Mouse (Mus musculus) E14TG2a.4 (cell line): ENCODE measurements at regions not wholly inside any gene's neighbourhood (a gene's known extent, or its start where the extent isn't known, plus 50 kb on each side); places are given as distances from the start of the nearest gene placed in this dataset.

ENCODE experiments used
- H3K27me3 ChIP-seq: 2 replicates; pipeline ENCODE4 v1.6.1; 2014; ENCODE audit warnings: low read length, control low read depth; ENCODE audit not compliant: insufficient read depth
- H3K36me3 ChIP-seq: 2 replicates; pipeline ENCODE4 v1.6.1; 2014; ENCODE audit warnings: low read length, control low read depth; ENCODE audit not compliant: insufficient read depth
- H3K4me1 ChIP-seq: replicated peaks from 2 replicates; pipeline ENCODE4 v1.6.1; 2014; ENCODE audit warnings: low read depth, low read length, control low read depth
- H3K4me3 ChIP-seq: replicated peaks from 2 replicates; pipeline ENCODE4 v1.5.1; 2014; ENCODE audit warnings: mild to moderate bottlenecking, low read length
- H3K9me3 ChIP-seq: 2 replicates; pipeline ENCODE4 v1.6.1; 2014; ENCODE audit warnings: low read length, control low read depth
- CTCF ChIP-seq: conservative IDR thresholded peaks from 2 replicates; pipeline ENCODE4 v1.5.1; 2014; ENCODE audit warnings: low read length
- NANOG ChIP-seq: IDR thresholded peaks from 2 replicates; pipeline ENCODE4 v1.6.1; 2014; ENCODE audit warnings: borderline replicate concordance, low read length, mixed read lengths
- POU5F1 ChIP-seq: IDR thresholded peaks from 2 replicates; pipeline ENCODE4 v1.6.1; 2014; ENCODE audit warnings: low read length, borderline replicate concordance

DNA sequence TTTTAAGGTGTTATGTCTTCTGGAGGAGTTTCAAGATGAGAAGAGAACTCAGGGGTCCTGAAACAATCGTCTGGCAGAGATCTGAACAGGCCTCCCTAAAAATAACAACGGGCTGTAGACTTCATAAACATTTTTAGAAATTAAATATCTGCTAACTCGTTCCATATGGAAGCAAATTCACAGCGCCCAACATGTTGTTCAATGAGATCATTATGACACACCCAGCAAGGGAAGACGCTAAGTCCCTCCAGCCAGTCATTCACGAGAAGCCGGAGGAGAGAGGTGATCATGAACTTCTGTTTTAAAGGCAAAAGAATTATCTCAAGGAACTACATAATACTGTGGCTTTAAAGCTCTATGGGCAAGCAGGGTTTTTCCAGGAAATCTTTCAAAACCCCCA is 334.8 kb downstream of the Efna5 start:
- H3K36me3 ChIP-seq = no peaks in the 10 kb centered on the region
- H3K27me3 ChIP-seq = no peaks in the 10 kb centered on the region
- TF ChIP-seq POU5F1 (no peak), NANOG (no peak), CTCF (no peak)
- H3K4me1 ChIP-seq = no peaks in the 10 kb centered on the region
- H3K4me3 ChIP-seq = no peak overlapping the region
- H3K9me3 ChIP-seq = no peaks in the 10 kb centered on the region

DNA sequence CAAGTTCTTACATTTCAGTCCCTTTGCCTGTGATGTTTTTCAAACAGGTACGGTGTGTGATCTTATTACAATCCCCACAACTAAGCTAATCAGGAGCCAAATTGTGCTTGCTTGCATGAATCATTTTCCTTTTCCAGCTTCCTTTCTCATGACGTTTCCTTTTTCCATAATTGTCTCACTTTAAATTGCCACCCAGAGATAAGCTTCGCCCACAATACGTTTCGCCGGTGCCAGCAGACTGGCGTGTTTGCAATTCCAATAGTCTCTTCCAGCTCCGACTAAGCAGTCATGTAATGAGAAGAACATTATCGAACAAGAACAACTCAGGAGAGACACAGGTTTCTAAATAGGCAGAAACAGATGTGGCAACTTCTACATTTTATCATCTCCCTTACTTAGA is 335.8 kb downstream of the Efna5 start:
- Histone ChIP-seq H3K36me3 (no peaks in the 10 kb centered on the region), H3K27me3 (no peaks in the 10 kb centered on the region)
- TF ChIP-seq NANOG (no peak), POU5F1 (no peak), CTCF (no peak)

DNA sequence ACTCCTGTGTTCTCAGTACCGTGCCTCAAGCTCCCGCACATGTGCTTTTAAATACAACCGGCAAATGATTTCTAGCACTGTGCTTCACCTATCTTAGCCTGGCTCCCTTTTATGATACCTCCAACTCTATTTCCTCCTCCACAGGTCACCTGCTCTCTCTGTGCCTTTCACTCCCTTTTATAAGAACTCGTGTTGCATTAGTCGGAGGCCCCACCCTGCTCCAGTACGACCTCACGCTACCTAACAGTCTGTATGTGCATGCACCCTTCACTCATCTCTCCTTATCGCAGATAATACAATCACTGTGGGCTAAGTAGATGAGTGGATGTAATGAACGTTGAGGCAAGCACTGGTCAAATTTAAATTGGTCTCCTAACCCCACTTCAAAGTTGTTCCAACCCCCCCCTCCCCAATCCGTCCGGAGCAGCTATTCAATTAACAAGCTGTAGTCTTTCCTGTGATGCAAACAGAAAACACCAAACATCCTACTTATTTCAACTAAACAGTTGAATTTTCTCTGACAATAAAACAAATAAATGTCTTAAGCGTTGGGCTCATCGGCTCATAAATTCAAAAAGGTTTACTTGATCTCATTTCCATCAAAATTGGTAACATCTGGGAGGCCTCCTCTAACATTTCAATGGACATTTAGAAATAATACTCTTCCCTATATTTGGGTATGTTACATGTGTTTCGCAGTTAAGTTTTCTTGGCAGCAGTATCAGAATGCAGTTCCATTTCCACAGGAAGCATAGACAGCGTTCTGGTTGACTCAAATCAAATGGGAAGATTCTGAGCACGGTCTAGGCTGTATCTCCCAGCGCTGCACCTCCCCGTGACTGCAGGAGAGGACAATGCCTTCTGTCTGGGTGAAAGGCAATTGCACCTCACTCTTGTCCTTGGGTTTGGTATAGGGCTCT is 337.8 kb downstream of the Efna5 start:
- H3K4me3 ChIP-seq = no peak overlapping the region
- H3K4me1 ChIP-seq = no peaks in the 10 kb centered on the region
- TF ChIP-seq POU5F1 = no peak
- no peak for TF ChIP-seq CTCF
- no peak for TF ChIP-seq NANOG
- H3K36me3 ChIP-seq = no peaks in the 10 kb centered on the region
- H3K27me3 ChIP-seq = no peaks in the 10 kb centered on the region
- no peaks in the 10 kb centered on the region for H3K9me3 ChIP-seq

More for the DNA sequence above, 335.8 kb downstream of the Efna5 start:
- Histone ChIP-seq H3K4me3 (no peak overlapping the region), H3K9me3 (no peaks in the 10 kb centered on the region), H3K4me1 (no peaks in the 10 kb centered on the region)

DNA sequence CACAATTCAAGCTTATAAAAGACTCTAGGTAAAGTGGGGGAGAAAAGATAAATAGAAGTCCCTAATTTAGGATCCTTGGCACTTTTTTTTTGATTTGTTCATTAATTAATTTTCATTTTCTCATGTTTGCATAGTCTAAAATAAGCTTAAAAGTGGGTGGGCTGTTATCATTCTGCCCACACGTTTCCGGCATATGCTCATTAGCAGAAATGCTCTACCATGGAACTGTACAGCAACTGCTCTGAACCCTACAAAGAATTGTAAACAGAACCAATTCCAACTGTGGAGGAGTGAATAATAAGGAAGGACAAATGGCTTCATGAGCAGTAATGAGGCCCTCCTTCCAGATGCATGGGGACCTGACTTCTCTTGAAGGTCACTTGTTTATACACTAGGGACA is 351.2 kb downstream of the Efna5 start:
- H3K36me3 ChIP-seq = no peaks in the 10 kb centered on the region
- no peaks in the 10 kb centered on the region for H3K9me3 ChIP-seq
- H3K27me3 ChIP-seq = no peaks in the 10 kb centered on the region
- no peaks in the 10 kb centered on the region for H3K4me1 ChIP-seq
- TF ChIP-seq POU5F1 (no peak), CTCF (no peak), NANOG (no peak)
- H3K4me3 ChIP-seq = no peak overlapping the region

DNA sequence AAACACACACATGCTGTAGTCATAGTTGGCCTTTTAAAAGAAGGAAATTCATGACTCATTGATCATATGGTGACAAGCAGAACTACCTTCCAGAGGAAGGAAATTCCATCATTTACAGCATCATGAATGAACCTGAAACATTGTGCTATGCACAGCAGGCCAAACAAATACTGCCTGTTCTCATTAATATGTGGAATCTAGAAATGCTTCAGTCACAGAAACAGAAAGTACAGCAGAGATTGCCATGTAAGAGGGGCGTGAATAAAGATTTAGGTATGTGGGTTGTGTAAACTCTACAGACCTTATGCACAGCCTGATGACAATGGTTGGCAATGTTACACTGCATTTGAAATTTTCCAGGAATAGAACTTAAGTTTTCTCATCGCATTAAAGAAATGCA is 353.6 kb downstream of the Efna5 start:
- H3K9me3 ChIP-seq = no peaks in the 10 kb centered on the region
- H3K36me3 ChIP-seq = no peaks in the 10 kb centered on the region
- H3K4me1 ChIP-seq = no peaks in the 10 kb centered on the region
- no peak overlapping the region for H3K4me3 ChIP-seq
- no peaks in the 10 kb centered on the region for H3K27me3 ChIP-seq
- no peak for TF ChIP-seq NANOG
- TF ChIP-seq CTCF = no peak
- TF ChIP-seq POU5F1 = no peak

DNA sequence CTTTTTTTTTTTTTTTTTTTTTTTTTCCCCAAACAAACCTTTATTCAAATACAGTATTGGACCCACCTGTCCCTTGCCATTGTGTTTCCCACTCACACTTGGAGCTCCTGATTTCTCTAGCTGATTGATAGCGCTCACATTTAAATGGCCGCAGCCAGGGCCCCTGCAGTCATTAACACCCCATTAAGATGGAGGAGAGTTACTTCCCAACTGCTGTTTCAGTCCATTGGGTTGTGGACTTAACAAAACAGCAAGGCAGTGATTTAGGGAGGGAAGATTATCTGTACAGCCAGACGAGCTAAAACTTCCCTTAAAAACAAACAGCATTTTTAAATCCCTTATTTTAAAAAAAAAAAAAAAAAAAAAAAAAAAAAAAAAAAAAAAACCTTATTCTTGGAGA is 367.5 kb downstream of the Efna5 start:
- TF ChIP-seq POU5F1 (no peak), CTCF (no peak), NANOG (no peak)
- Histone ChIP-seq H3K4me1 (no peaks in the 10 kb centered on the region), H3K27me3 (peaks cover 2% of the 10 kb centered on the region; the same call in 1 of the 2 replicates), H3K9me3 (no peaks in the 10 kb centered on the region), H3K4me3 (no peak overlapping the region), H3K36me3 (no peaks in the 10 kb centered on the region)

DNA sequence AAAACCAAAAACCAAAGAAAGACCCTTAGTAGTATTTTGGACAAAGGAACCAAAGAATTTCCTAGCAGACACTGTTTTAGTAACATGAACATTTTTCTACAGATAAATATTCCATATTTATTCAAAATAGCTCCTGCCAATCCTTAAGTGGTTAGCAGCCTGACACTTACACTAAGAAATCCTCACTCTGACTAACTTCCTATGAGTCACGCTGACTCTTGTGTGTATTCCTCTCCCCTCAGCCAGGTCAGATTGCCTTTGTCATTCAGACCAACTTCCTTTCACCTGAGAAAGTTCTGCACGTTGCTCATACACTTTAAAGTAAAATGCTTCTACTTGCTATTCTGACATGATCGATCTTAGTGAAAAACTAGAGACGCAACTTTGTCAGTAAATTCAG is 370.9 kb downstream of the Efna5 start:
- Histone ChIP-seq H3K27me3 (no peaks in the 10 kb centered on the region), H3K36me3 (no peaks in the 10 kb centered on the region), H3K4me1 (no peaks in the 10 kb centered on the region), H3K4me3 (no peak overlapping the region), H3K9me3 (no peaks in the 10 kb centered on the region)
- no peak for TF ChIP-seq NANOG
- TF ChIP-seq CTCF = no peak

DNA sequence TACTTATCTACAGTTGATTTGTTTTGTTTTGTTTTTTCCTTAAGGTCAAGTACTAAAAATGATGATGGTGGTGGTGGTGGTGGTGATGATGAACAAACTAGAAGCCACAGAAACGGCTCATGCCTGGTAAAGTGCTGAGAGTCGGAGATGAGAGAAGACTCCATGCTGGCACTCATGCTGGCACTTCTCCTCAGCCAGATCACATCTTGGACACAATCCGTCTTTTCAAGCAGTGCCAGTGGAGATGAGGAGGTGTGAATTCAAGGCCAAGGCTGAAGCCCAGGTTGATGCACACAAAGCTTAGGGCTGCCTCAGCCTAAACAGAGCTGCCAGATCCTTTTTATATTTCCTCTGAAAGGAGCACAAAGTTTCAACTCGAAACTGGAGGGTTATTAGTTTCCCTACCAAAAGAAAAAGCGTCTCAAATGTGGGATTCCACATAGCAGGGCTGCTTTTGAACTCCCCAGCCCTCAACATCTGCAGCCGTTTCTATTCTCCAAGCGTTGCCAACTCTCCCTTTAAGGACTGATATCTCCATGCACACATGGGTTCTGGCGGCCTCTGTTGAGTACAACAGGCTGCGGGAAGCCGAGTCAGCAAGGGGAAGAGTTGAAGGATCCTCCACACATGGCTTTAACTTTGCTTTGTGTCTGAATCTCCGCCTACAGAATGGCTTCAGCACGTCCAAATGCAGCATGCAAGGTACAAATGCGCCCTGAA is 373.2 kb downstream of the Efna5 start:
- H3K27me3 ChIP-seq = no peaks in the 10 kb centered on the region
- no peaks in the 10 kb centered on the region for H3K4me1 ChIP-seq
- no peak overlapping the region for H3K4me3 ChIP-seq
- H3K36me3 ChIP-seq = no peaks in the 10 kb centered on the region
- no peaks in the 10 kb centered on the region for H3K9me3 ChIP-seq
- TF ChIP-seq POU5F1 (no peak), CTCF (no peak), NANOG (no peak)

DNA sequence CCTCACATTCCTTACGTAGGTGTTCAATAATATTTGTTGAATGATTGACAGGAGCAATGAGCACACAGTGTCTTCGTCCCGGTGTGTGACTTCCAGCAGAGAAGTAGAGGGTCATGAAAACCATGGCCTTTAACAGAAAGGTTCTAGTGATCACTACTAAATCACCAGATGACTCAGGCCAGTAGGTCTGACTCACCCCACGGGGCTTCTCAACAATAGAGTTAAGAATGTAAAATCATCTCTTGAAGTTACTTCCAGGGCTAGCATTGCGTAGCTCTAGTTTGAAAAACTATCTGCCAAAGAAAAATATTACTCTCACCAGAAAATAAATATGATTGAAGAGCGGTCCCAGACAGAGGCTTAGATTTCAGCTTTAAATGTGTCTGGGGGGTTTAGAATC is 376.4 kb downstream of the Efna5 start:
- H3K4me1 ChIP-seq = no peaks in the 10 kb centered on the region
- no peaks in the 10 kb centered on the region for H3K36me3 ChIP-seq
- no peaks in the 10 kb centered on the region for H3K27me3 ChIP-seq
- H3K4me3 ChIP-seq = no peak overlapping the region
- H3K9me3 ChIP-seq = no peaks in the 10 kb centered on the region
- no peak for TF ChIP-seq CTCF
- no peak for TF ChIP-seq POU5F1
- TF ChIP-seq NANOG = no peak
